Mouse (Mus musculus) heart, postnatal 0 days (tissue): ENCODE results near the gene Kif24. TPM values are rescaled to one million over a fixed set of nuclear protein-coding genes. Genes with fewer than 3 reads are reported as not detected.

Experiments
- ATAC-seq: fragments of 200-750 bp; cut with Nextera tagmentation; 2 replicates; pipeline ENCODE4 v1.8.0; 2017; ENCODE audit warnings: low read depth, moderate number of reproducible peaks, moderate library complexity; ENCODE audit not compliant: insufficient read depth
- DNase-seq: peaks from one replicate; pipeline ENCODE4 v3.0.0-alpha.2; 2016; ENCODE audit warnings: low spot score
- H3K27ac ChIP-seq: fragments of 300-500 bp; sonication (generic); 2 replicates; pipeline ENCODE4 v1.5.1; 2014; ENCODE audit warnings: low read depth, mild to moderate bottlenecking
- H3K27me3 ChIP-seq: fragments of 300-500 bp; sonication (generic); 2 replicates; pipeline ENCODE4 v1.6.1; 2014; ENCODE audit warnings: low read length, mixed read lengths; ENCODE audit not compliant: control insufficient read depth, insufficient read depth
- H3K36me3 ChIP-seq: fragments of 300-500 bp; sonication (generic); replicated peaks from 2 replicates; pipeline ENCODE4 v1.6.1; 2014; ENCODE audit warnings: low read length, mixed read lengths; ENCODE audit not compliant: control insufficient read depth, insufficient read depth
- H3K4me1 ChIP-seq: fragments of 300-500 bp; sonication (generic); 2 replicates; pipeline ENCODE4 v1.6.1; 2014; ENCODE audit warnings: antibody characterized with exemption; ENCODE audit not compliant: control insufficient read depth, insufficient read depth
- H3K4me2 ChIP-seq: fragments of 300-500 bp; sonication (generic); 2 replicates; pipeline ENCODE4 v1.6.1; 2014; ENCODE audit warnings: low read depth, mild to moderate bottlenecking, low read length, moderate library complexity
- H3K4me3 ChIP-seq: fragments of 300-500 bp; sonication (generic); 2 replicates; pipeline ENCODE4 v1.5.1; 2014; ENCODE audit warnings: low read depth, low read length
- H3K9ac ChIP-seq: fragments of 300-500 bp; sonication (generic); replicated peaks from 2 replicates; pipeline ENCODE4 v1.6.1; 2014; ENCODE audit warnings: low read depth, low read length, mixed read lengths
- H3K9me3 ChIP-seq: fragments of 300-500 bp; sonication (generic); replicated peaks from 2 replicates; pipeline ENCODE4 v1.6.1; 2016; ENCODE audit warnings: low read length; ENCODE audit not compliant: control insufficient read depth
- CTCF ChIP-seq: IDR thresholded peaks from 2 replicates; pipeline ENCODE4 v1.5.1; 2016; ENCODE audit warnings: antibody characterized with exemption, control low read depth, low read depth
- EP300 ChIP-seq: IDR thresholded peaks from 2 replicates; pipeline ENCODE4 v1.6.1; 2016; ENCODE audit warnings: antibody characterized with exemption, low read depth
- WGBS: fragments of 180-500 bp; shearing (Covaris S2); extraction: QIAGEN DNeasy Blood & Tissue Kit; methylation state at CpG from one replicate; pipeline ENCODE4 v1.1.7; 2014; 5-methylcytosine and 5-hydroxymethylcytosine counted together
- polyA plus RNA-seq: library from polyadenylated mRNA; unstranded; fragments of >200 nt; fragmentation: Nextera tagmentation; extraction: Ambion mirVana; gene quantifications from 2 replicates; pipeline ENCODE4 v1.2.1, GENCODE M21; 2015
- total RNA-seq: library from RNA; depleted of rRNA; stranded (reverse); fragments of >200 nt; gene quantifications from 2 replicates; pipeline ENCODE4 v1.2.3, GENCODE M21; 2014; ENCODE audit warnings: low replicate concordance

Kif24 gene
- total and polyA plus RNA-seq, 2 experiments from 2014 or later: 1.4 to 3.4 TPM

DNA sequence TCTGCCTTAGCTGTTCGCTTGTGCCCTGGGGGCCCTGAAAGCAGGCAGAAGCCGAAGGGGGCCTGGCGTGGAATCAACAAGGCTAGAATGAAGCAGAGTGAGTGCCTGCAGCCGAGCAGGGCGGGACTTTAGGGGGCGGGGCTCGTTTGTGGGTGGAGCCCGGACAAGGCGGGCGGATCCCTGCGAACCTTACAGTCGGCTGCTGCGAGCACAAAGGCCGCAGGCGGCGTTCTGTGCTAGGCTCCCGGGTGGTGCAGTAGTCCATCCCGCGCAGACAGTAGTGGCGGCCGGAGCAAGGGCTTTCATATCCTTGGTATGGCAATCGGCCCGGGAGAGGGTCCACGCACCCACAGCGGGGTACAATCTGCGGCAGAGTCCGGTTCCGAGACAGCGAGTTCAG lies 42.2 kb upstream of the Kif24 start:
- Histone ChIP-seq H3K9me3 (no peaks in the 10 kb centered on the region), H3K27ac (no peak overlapping the region), H3K4me2 (peak overlapping the region; percentile 75), H3K36me3 (no peaks in the 10 kb centered on the region), H3K4me1 (peaks cover 21% of the 10 kb centered on the region), H3K4me3 (peak overlapping the region; percentile 46), H3K27me3 (peaks cover 38% of the 10 kb centered on the region), H3K9ac (peak overlapping the region; percentile 46)
- ATAC-seq (peak; percentile 59), DNase-seq (peak; percentile 66)
- under 1% methylated on average over 29 of the region's 29 CpGs for WGBS
- TF ChIP-seq EP300 (no peak), CTCF (no peak)

DNA sequence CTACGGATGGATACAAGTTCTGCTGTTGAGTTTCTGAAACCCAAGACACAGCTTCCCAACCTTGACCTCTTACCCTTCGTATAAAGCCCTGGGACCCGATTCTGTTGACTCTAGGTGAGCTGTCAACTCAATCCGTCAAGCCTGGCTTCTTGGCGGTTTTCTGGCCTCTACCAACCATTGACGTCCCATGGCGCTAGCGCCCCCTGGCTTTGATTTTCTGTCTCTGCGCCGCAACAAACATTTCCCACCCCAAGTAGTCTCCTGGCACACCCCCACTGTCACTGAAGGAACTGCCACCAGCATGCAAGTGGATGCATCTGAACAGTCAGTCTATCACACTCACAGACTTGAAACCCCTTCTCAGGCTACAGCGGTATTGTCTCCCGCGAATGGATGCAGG lies 41.5 kb upstream of the Kif24 start:
- ATAC-seq (no peak), DNase-seq (peak; percentile 41)
- Histone ChIP-seq H3K9me3 (no peaks in the 10 kb centered on the region), H3K4me3 (peak overlapping the region; percentile 46; the same call in 1 of the 2 replicates), H3K27ac (no peak overlapping the region), H3K4me1 (peaks cover 21% of the 10 kb centered on the region), H3K36me3 (no peaks in the 10 kb centered on the region), H3K4me2 (peak overlapping the region; percentile 75), H3K9ac (no peak overlapping the region), H3K27me3 (peaks cover 38% of the 10 kb centered on the region)
- no peak for TF ChIP-seq EP300
- peak; percentile 58 for TF ChIP-seq CTCF
- 14% methylated on average over 13 of the region's 13 CpGs for WGBS

GRCm38 (mm10) chr4:41505131-41505551 lies 40.5 kb upstream of the Kif24 start:
- H3K4me2 ChIP-seq: no peak overlapping the region
- H3K9ac ChIP-seq: no peak overlapping the region
- no peak overlapping the region for H3K4me3 ChIP-seq
- WGBS: 52% methylated on average over 11 of the region's 11 CpGs
- peaks cover 48% of the 10 kb centered on the region for H3K27me3 ChIP-seq
- H3K36me3 ChIP-seq: no peaks in the 10 kb centered on the region
- DNase-seq (no peak), ATAC-seq (no peak)
- no peak overlapping the region for H3K27ac ChIP-seq
- TF ChIP-seq CTCF (no peak; the same call in 1 of the 2 replicates), EP300 (no peak)
- H3K4me1 ChIP-seq: peaks cover 21% of the 10 kb centered on the region
- H3K9me3 ChIP-seq: no peaks in the 10 kb centered on the region

GRCm38 (mm10) chr4:41504325-41504724 lies 39.6 kb upstream of the Kif24 start:
- H3K27me3 ChIP-seq: peaks cover 52% of the 10 kb centered on the region

DNA sequence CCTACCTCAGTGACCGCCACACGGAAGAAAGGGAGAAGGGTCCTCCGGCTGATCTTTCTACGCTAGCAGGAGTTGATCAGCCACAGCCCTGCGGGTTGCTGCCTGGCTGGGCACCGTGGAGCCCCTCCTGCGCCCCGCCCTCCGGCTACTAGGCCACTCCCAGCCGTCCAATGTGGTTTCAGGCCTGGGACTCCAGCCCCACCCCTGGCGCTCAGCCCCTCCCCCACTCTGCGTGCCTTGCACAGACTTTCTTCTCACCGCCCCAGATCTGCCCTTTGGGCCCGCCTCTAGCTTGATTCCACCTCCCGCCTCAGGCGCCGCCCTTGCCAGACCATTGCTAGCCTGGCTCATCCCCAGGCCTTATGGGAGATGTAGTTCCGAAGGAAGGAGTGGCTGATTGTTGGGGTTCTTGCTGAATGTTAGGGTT lies 38.3 kb upstream of the Kif24 start, which contains the start of gene AI464131:
Gene AI464131 (minus strand): TSS at position 91 of the 427 bp plus-strand sequence.
- H3K27ac ChIP-seq: no peak within 1 kb of the TSS
- peak within 1 kb of the TSS; percentile 48 for H3K4me3 ChIP-seq
- WGBS: 2% methylated on average over 18 of the region's 18 CpGs
- no peaks in the 10 kb centered on the region for H3K9me3 ChIP-seq
- ATAC-seq (peak; percentile 94), DNase-seq (peak; percentile 95)
- peak within 1 kb of the TSS; percentile 43 for H3K9ac ChIP-seq
- peak; percentile 17; the same call in 1 of the 2 replicates for TF ChIP-seq CTCF
- TF ChIP-seq EP300: no peak
- H3K4me2 ChIP-seq: peak within 1 kb of the TSS; percentile 70
- H3K27me3 ChIP-seq: peaks cover 53% of the 10 kb centered on the region
- no peaks in the 10 kb centered on the region for H3K36me3 ChIP-seq
- peaks cover 23% of the 10 kb centered on the region for H3K4me1 ChIP-seq

More at GRCm38 (mm10) chr4:41504325-41504724, 39.6 kb upstream of the Kif24 start:
- Histone ChIP-seq H3K4me1 (peaks cover 21% of the 10 kb centered on the region), H3K36me3 (no peaks in the 10 kb centered on the region), H3K27ac (no peak overlapping the region), H3K9me3 (no peaks in the 10 kb centered on the region), H3K4me2 (no peak overlapping the region), H3K4me3 (no peak overlapping the region), H3K9ac (no peak overlapping the region)
- WGBS: 69% methylated on average over 5 of the region's 5 CpGs
- ATAC-seq (no peak), DNase-seq (no peak)
- TF ChIP-seq CTCF (peak; percentile 12; the same call in 1 of the 2 replicates), EP300 (no peak)
